Mouse (Mus musculus): ENCODE data around the gene Srsf10.

Srsf10 gene

GRCm38 (mm10) chr4:135855080-135855479 is 467 bp upstream of the Srsf10 start:
- no peak for DNase-seq (ENCODE audit: low spot score in 2 of 2)

GRCm38 (mm10) chr4:135856223-135857091 is 910 bp downstream of the Srsf10 start:
- DNase-seq (ENCODE audit: low spot score in 2 of 2): peak in 1 of 2 experiments; percentile 34

- no peak for DNase-seq (ENCODE audit: low spot score in 2 of 2)
Measured at GRCm38 (mm10) chr4:135857597-135858186, 2.1 kb downstream of the Srsf10 start.

GRCm38 (mm10) chr4:135868996-135869395 is 13.4 kb downstream of the Srsf10 start:
- DNase-seq (ENCODE audit: low spot score in 2 of 2): no peak

- DNase-seq (ENCODE audit: low spot score in 2 of 2): no peak
Measured at GRCm38 (mm10) chr4:135870227-135871023, 14.9 kb downstream of the Srsf10 start.

- DNase-seq (ENCODE audit: low spot score in 2 of 2): no peak
Measured at GRCm38 (mm10) chr4:135872015-135872414, 16.5 kb downstream of the Srsf10 start.

- no peak for DNase-seq (ENCODE audit: low spot score in 2 of 2)
Measured at GRCm38 (mm10) chr4:135872589-135873391, 17.2 kb downstream of the Srsf10 start.

- DNase-seq (ENCODE audit: low spot score in 2 of 2): peak; percentile 86 to 88
Measured at GRCm38 (mm10) chr4:135873526-135874202, 18.1 kb downstream of the Srsf10 start, which contains the start of gene Pnrc2. Pnrc2 (minus strand) TSS chr4:135873850.

GRCm38 (mm10) chr4:135874564-135875535 is 19.3 kb downstream of the Srsf10 start:
- DNase-seq (ENCODE audit: low spot score in 2 of 2): no peak

- peak in 1 of 2 experiments; percentile 37 for DNase-seq (ENCODE audit: low spot score in 2 of 2)
Measured at GRCm38 (mm10) chr4:135875546-135875945, 20.0 kb downstream of the Srsf10 start.

GRCm38 (mm10) chr4:135875991-135876582 is 20.5 kb downstream of the Srsf10 start:
- peak; percentile 43 to 78 for DNase-seq (ENCODE audit: low spot score in 2 of 2)

- peak; percentile 96 for DNase-seq (ENCODE audit: low spot score in 2 of 2)
Measured at GRCm38 (mm10) chr4:135876583-135877020, 21.1 kb downstream of the Srsf10 start.

- DNase-seq (ENCODE audit: low spot score in 2 of 2): no peak
Measured at GRCm38 (mm10) chr4:135877742-135878141, 22.2 kb downstream of the Srsf10 start.

- DNase-seq (ENCODE audit: low spot score in 2 of 2): no peak
Measured at GRCm38 (mm10) chr4:135879021-135879420, 23.5 kb downstream of the Srsf10 start.

GRCm38 (mm10) chr4:135880018-135880417 is 24.5 kb downstream of the Srsf10 start:
- no peak for DNase-seq (ENCODE audit: low spot score in 2 of 2)

GRCm38 (mm10) chr4:135880576-135880975 is 25.0 kb downstream of the Srsf10 start:
- no peak for DNase-seq (ENCODE audit: low spot score in 2 of 2)

GRCm38 (mm10) chr4:135882023-135882422 is 26.5 kb downstream of the Srsf10 start:
- no peak for DNase-seq (ENCODE audit: low spot score in 2 of 2)

- no peak for DNase-seq (ENCODE audit: low spot score in 2 of 2)
Measured at GRCm38 (mm10) chr4:135883401-135883851, 27.9 kb downstream of the Srsf10 start.
